Mouse (Mus musculus): Measurements from ENCODE around the gene Lbhd2. TPM values are rescaled to one million over a fixed set of nuclear protein-coding genes. Genes with fewer than 3 reads are reported as not detected.

Lbhd2 gene
- 0.26 and 0.52 TPM in 2 replicates for polyA plus RNA-seq (2015; fragmentation: Nextera tagmentation; extraction: Ambion mirVana)

- H3K4me3 ChIP-seq, result peak within 1 kb of the TSS; percentile 26
- H3K4me2 ChIP-seq, result peak within 1 kb of the TSS; percentile 44
- H3K9ac ChIP-seq, result peak within 1 kb of the TSS; percentile 43; the same call in 1 of the 2 replicates
- 3% methylated on average over 24 of the region's 24 CpGs for WGBS
- H3K36me3 ChIP-seq, result no peaks in the 10 kb centered on the region
- H3K27me3 ChIP-seq, result peaks cover 58% of the 10 kb centered on the region
- H3K9me3 ChIP-seq, result no peaks in the 10 kb centered on the region
- no peak within 1 kb of the TSS for H3K27ac ChIP-seq
- no peak for ATAC-seq (ENCODE audit: low FRiP score)
- H3K4me1 ChIP-seq (replicated peaks), result peaks cover 23% of the 10 kb centered on the region
Observed at GRCm38 (mm10) chr12:111406622-111407021, at the start of gene Lbhd2. Gene Lbhd2 (plus strand): TSS chr12:111406809.

- peaks cover 63% of the 10 kb centered on the region for H3K4me1 ChIP-seq (replicated peaks)
- H3K4me3 ChIP-seq, result no peak overlapping the region
- no peak overlapping the region for H3K9ac ChIP-seq
- no peak overlapping the region for H3K4me2 ChIP-seq
- 89% methylated on average over 16 of the region's 16 CpGs for WGBS
- no peaks in the 10 kb centered on the region for H3K27me3 ChIP-seq
- no peak overlapping the region for H3K27ac ChIP-seq
- no peaks in the 10 kb centered on the region for H3K36me3 ChIP-seq
- H3K9me3 ChIP-seq, result no peaks in the 10 kb centered on the region
- ATAC-seq (ENCODE audit: low FRiP score), result no peak
Observed at GRCm38 (mm10) chr12:111360671-111361070, 45.9 kb upstream of the Lbhd2 start.

- Histone ChIP-seq H3K4me3 (no peak overlapping the region), H3K4me2 (no peak overlapping the region)
Observed at GRCm38 (mm10) chr12:111361319-111362098, 45.1 kb upstream of the Lbhd2 start.

GRCm38 (mm10) chr12:111364234-111364633 is 42.4 kb upstream of the Lbhd2 start:
- Histone ChIP-seq H3K27me3 (no peaks in the 10 kb centered on the region), H3K9me3 (no peaks in the 10 kb centered on the region), H3K4me1 (replicated peaks) (peaks cover 42% of the 10 kb centered on the region), H3K27ac (no peak overlapping the region), H3K4me3 (no peak overlapping the region), H3K36me3 (no peaks in the 10 kb centered on the region), H3K9ac (no peak overlapping the region), H3K4me2 (no peak overlapping the region)
- WGBS, result 94% methylated on average over 3 of the region's 3 CpGs
- ATAC-seq (ENCODE audit: low FRiP score), result no peak

More at GRCm38 (mm10) chr12:111361319-111362098, 45.1 kb upstream of the Lbhd2 start:
- 87% methylated on average over 14 of the region's 14 CpGs for WGBS
- no peak overlapping the region for H3K27ac ChIP-seq
- H3K36me3 ChIP-seq, result no peaks in the 10 kb centered on the region
- H3K27me3 ChIP-seq, result no peaks in the 10 kb centered on the region
- no peak overlapping the region for H3K9ac ChIP-seq
- peaks cover 55% of the 10 kb centered on the region for H3K4me1 ChIP-seq (replicated peaks)
- ATAC-seq (ENCODE audit: low FRiP score), result no peak
- H3K9me3 ChIP-seq, result no peaks in the 10 kb centered on the region

- H3K27me3 ChIP-seq, result no peaks in the 10 kb centered on the region
- H3K9ac ChIP-seq, result no peak overlapping the region
- H3K4me1 ChIP-seq (replicated peaks), result peaks cover 40% of the 10 kb centered on the region
- no peak overlapping the region for H3K4me2 ChIP-seq
- no peak overlapping the region for H3K27ac ChIP-seq
- ATAC-seq (ENCODE audit: low FRiP score), result no peak
- no peaks in the 10 kb centered on the region for H3K36me3 ChIP-seq
- H3K4me3 ChIP-seq, result no peak overlapping the region
- no peaks in the 10 kb centered on the region for H3K9me3 ChIP-seq
- WGBS, result 88% methylated on average over 7 of the region's 7 CpGs
Observed at GRCm38 (mm10) chr12:111367065-111367464, 39.5 kb upstream of the Lbhd2 start.

GRCm38 (mm10) chr12:111370249-111370648 is 36.4 kb upstream of the Lbhd2 start:
- ATAC-seq (ENCODE audit: low FRiP score), result peak; percentile 21; the same call in 1 of the 2 replicates
- Histone ChIP-seq H3K4me1 (replicated peaks) (peaks cover 38% of the 10 kb centered on the region), H3K27ac (no peak overlapping the region), H3K4me3 (no peak overlapping the region), H3K36me3 (no peaks in the 10 kb centered on the region), H3K27me3 (no peaks in the 10 kb centered on the region), H3K9me3 (no peaks in the 10 kb centered on the region), H3K4me2 (no peak overlapping the region), H3K9ac (no peak overlapping the region)
- WGBS, result 62% methylated on average over 4 of the region's 4 CpGs

GRCm38 (mm10) chr12:111371905-111372304 is 34.7 kb upstream of the Lbhd2 start:
- Histone ChIP-seq H3K4me2 (no peak overlapping the region), H3K36me3 (no peaks in the 10 kb centered on the region), H3K9ac (no peak overlapping the region), H3K27ac (no peak overlapping the region), H3K27me3 (no peaks in the 10 kb centered on the region), H3K9me3 (no peaks in the 10 kb centered on the region), H3K4me1 (replicated peaks) (peaks cover 52% of the 10 kb centered on the region), H3K4me3 (no peak overlapping the region)
- 84% methylated on average over 7 of the region's 7 CpGs for WGBS
- ATAC-seq (ENCODE audit: low FRiP score), result no peak

- no peaks in the 10 kb centered on the region for H3K36me3 ChIP-seq
- no peak for ATAC-seq (ENCODE audit: low FRiP score)
- 67% methylated on average over 6 of the region's 6 CpGs for WGBS
- H3K4me3 ChIP-seq, result no peak overlapping the region
- H3K27me3 ChIP-seq, result no peaks in the 10 kb centered on the region
- H3K27ac ChIP-seq, result no peak overlapping the region
- H3K9me3 ChIP-seq, result no peaks in the 10 kb centered on the region
- peaks cover 52% of the 10 kb centered on the region for H3K4me1 ChIP-seq (replicated peaks)
- no peak overlapping the region for H3K4me2 ChIP-seq
- no peak overlapping the region for H3K9ac ChIP-seq
Observed at GRCm38 (mm10) chr12:111373411-111373810, 33.2 kb upstream of the Lbhd2 start.

GRCm38 (mm10) chr12:111374727-111375126 is 31.9 kb upstream of the Lbhd2 start:
- 83% methylated on average over 10 of the region's 10 CpGs for WGBS
- no peak for ATAC-seq (ENCODE audit: low FRiP score)
- Histone ChIP-seq H3K4me1 (replicated peaks) (peaks cover 46% of the 10 kb centered on the region), H3K27me3 (no peaks in the 10 kb centered on the region), H3K36me3 (no peaks in the 10 kb centered on the region), H3K4me3 (0 out of 2 replicates have a peak overlapping the region, but pooled peaks have one; percentile 100), H3K4me2 (peak overlapping the region; percentile 91), H3K9ac (peak overlapping the region; percentile 14; the same call in 1 of the 2 replicates), H3K27ac (no peak overlapping the region), H3K9me3 (no peaks in the 10 kb centered on the region)

- Histone ChIP-seq H3K9ac (peak overlapping the region; percentile 97), H3K4me3 (peak overlapping the region; percentile 100), H3K27me3 (no peaks in the 10 kb centered on the region), H3K27ac (0 out of 2 replicates have a peak overlapping the region, but pooled peaks have one; percentile 96), H3K36me3 (no peaks in the 10 kb centered on the region), H3K4me1 (replicated peaks) (peaks cover 38% of the 10 kb centered on the region), H3K4me2 (peak overlapping the region; percentile 91), H3K9me3 (no peaks in the 10 kb centered on the region)
- ATAC-seq (ENCODE audit: low FRiP score), result no peak
- WGBS, result 71% methylated on average over 12 of the region's 12 CpGs
Observed at GRCm38 (mm10) chr12:111375559-111375958, 31.1 kb upstream of the Lbhd2 start.

- Histone ChIP-seq H3K27ac (peak overlapping the region; percentile 96; the same call in 1 of the 2 replicates), H3K9me3 (no peaks in the 10 kb centered on the region), H3K4me3 (peak overlapping the region; percentile 100), H3K9ac (peak overlapping the region; percentile 97), H3K36me3 (no peaks in the 10 kb centered on the region), H3K27me3 (no peaks in the 10 kb centered on the region), H3K4me1 (replicated peaks) (peaks cover 37% of the 10 kb centered on the region), H3K4me2 (peak overlapping the region; percentile 91)
- WGBS, result 41% methylated on average over 6 of the region's 6 CpGs
- no peak for ATAC-seq (ENCODE audit: low FRiP score)
Observed at GRCm38 (mm10) chr12:111376053-111376452, 30.6 kb upstream of the Lbhd2 start.

GRCm38 (mm10) chr12:111376826-111377331 is 29.7 kb upstream of the Lbhd2 start:
- WGBS, result under 1% methylated on average over 46 of the region's 49 CpGs

More at GRCm38 (mm10) chr12:111376826-111377331, 29.7 kb upstream of the Lbhd2 start:
- Histone ChIP-seq H3K9ac (peak overlapping the region; percentile 97), H3K4me2 (peak overlapping the region; percentile 91), H3K36me3 (no peaks in the 10 kb centered on the region), H3K27ac (peak overlapping the region; percentile 96), H3K9me3 (no peaks in the 10 kb centered on the region), H3K27me3 (no peaks in the 10 kb centered on the region), H3K4me1 (replicated peaks) (peaks cover 37% of the 10 kb centered on the region), H3K4me3 (peak overlapping the region; percentile 100)
- peak; percentile 27 for ATAC-seq (ENCODE audit: low FRiP score)

Measured in hindbrain, embryonic 13.5 days (tissue).